Mouse (Mus musculus): ENCODE measurements around the gene Sorl1.

DNA sequence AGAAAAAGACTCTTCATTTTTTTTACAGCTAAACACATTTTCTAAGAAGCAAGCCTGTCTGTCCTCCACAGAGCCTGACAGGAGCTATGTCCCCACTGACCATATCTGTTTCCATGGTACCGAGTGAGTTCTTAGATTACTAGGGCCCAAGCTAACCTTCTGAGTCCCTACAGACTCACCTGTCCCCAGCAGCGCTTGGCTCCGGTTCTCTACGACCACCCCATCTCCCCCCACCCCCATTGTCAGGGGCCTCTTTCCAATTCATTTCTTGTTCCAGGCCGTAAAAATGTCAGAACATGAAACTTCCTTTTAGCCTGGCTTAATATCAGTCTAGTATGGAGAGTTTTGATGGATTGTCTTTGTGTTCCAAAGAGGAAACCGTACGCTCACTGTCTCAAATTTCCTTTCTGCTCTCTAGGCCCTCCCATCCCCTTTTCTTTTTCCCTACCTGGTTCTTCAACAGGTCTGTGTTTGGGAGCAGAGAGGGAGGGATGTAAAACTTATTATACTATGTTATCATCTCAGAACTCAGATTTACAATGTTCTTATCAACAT is 171.4 kb downstream of the Sorl1 start:
- TF ChIP-seq POLR2A (IDR thresholded peaks at IDR 0.05; ENCODE audit: borderline replicate concordance, control insufficient read depth, low read depth, low read length): no peak
- no peak for TF ChIP-seq CTCF (IDR thresholded peaks at IDR 0.05; ENCODE audit: control insufficient read depth, insufficient read depth, low read length)

Measured in bone marrow, adult 2 months (tissue).